8 mouse cellular contexts compared by ENCODE assay signal in the genomic region with DNA sequence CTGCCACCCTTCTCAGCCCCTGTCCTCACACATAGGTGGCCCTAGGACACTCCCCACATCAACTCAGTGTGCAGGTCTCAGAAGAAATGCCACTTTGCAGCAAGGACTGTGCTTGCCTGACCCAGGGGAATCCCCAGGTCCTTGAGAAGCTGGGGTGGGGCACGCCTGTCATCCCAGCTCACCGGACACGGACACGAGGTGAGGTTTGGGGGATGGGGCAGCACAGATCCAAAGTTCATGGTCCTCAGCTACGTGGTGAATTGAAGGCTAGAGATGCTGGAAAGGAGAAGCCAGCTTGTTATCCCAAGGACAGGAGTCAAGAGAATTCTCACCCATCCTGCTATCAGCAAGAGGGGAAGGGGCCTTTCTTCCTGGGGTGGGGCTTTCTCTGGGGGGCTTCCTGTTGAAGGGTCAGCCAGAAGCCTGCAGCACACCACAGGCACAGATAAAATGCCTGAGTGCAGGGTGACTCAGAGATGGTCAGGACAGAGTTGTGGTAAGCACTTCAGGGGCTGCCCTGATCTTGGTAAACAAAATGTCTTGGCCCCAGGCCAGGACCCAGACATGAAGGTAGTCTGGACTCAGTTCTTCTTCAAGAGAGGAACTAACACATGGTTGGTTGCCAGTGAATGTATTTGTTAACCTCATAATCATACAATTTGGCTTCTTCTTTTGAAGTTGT. TPM values are rescaled to one million over a fixed set of nuclear protein-coding genes. Genes with fewer than 3 reads are reported as not detected.
DNase-seq lines count a peak whose midpoint lies in the region; ATAC-seq lines count a peak whose summit lies in the region.

No protein-coding gene starts in this region.

- intact Hi-C loops in heart, postnatal 36 days (cut with DNase I) = no loop called here
- intact Hi-C loops in left cerebral cortex, postnatal 36 days (cut with DNase I) = no loop called here

- peak overlapping the region; percentile 14 for H3K9ac ChIP-seq in neural tube, embryonic 13.5 days
- H3K9ac ChIP-seq in liver, embryonic 16.5 days (ENCODE audit: low read depth, low read length) = no peak overlapping the region
- no peak overlapping the region for H3K9ac ChIP-seq in forebrain, embryonic 16.5 days (replicated peaks; ENCODE audit: low read depth, low read length)

- peaks cover 36% of the 10 kb centered on the region for H3K36me3 ChIP-seq in neural tube, embryonic 13.5 days
- peaks cover 22% of the 10 kb centered on the region for H3K36me3 ChIP-seq in liver, embryonic 16.5 days (ENCODE audit: control insufficient read depth, insufficient read depth)
- peaks cover 16% of the 10 kb centered on the region for H3K36me3 ChIP-seq in forebrain, embryonic 16.5 days (ENCODE audit: control insufficient read depth, insufficient read depth)

- no peak for DNase-seq in neural tube, embryonic 10.5 days (ENCODE audit: extremely low spot score, low spot score)
- DNase-seq in adrenal gland, postnatal 14 days = peak; percentile 88
- DNase-seq in heart, postnatal 36 days = peak; percentile 64 to 67
- peak; percentile 91 to 93 for DNase-seq in spleen, postnatal 36 days (ENCODE audit: low spot score in 2 of 2)
- DNase-seq in left cerebral cortex, postnatal 36 days (ENCODE audit: low spot score in 2 of 2) = no peak

- WGBS in neural tube, embryonic 13.5 days = 78% methylated on average over 5 of the region's 5 CpGs
- whole genome bisulfite sequencing in liver, embryonic 16.5 days (ENCODE audit: insufficient replicate concordance) = 13% methylated on average over 5 of the region's 5 CpGs
- 79% methylated on average over 5 of the region's 5 CpGs for WGBS in forebrain, embryonic 16.5 days

- H3K4me2 ChIP-seq in neural tube, embryonic 13.5 days = no peak overlapping the region
- no peak overlapping the region for H3K4me2 ChIP-seq in liver, embryonic 16.5 days (ENCODE audit: low read depth, low read length)
- no peak overlapping the region for H3K4me2 ChIP-seq in forebrain, embryonic 16.5 days (ENCODE audit: low read length)

- no peaks in the 10 kb centered on the region for H3K9me3 ChIP-seq in neural tube, embryonic 13.5 days
- no peaks in the 10 kb centered on the region for H3K9me3 ChIP-seq in liver, embryonic 16.5 days (replicated peaks; ENCODE audit: control insufficient read depth, low read length)
- no peaks in the 10 kb centered on the region for H3K9me3 ChIP-seq in forebrain, embryonic 16.5 days (ENCODE audit: control insufficient read depth, low read length)

- ATAC-seq in neural tube, embryonic 13.5 days (ENCODE audit: low read depth) = no peak
- ATAC-seq in liver, embryonic 16.5 days (ENCODE audit: low read depth) = peak; percentile 56
- ATAC-seq in forebrain, embryonic 16.5 days = no peak

- no peaks in the 10 kb centered on the region for H3K27me3 ChIP-seq in neural tube, embryonic 13.5 days
- H3K27me3 ChIP-seq in liver, embryonic 16.5 days (ENCODE audit: control insufficient read depth, insufficient read depth, low read depth, low read length) = no peaks in the 10 kb centered on the region
- H3K27me3 ChIP-seq in forebrain, embryonic 16.5 days (replicated peaks; ENCODE audit: control insufficient read depth, insufficient read depth, low read length) = no peaks in the 10 kb centered on the region

- no peak overlapping the region for H3K4me3 ChIP-seq in neural tube, embryonic 13.5 days
- H3K4me3 ChIP-seq in liver, embryonic 16.5 days (ENCODE audit: low read depth, low read length) = no peak overlapping the region
- H3K4me3 ChIP-seq in forebrain, embryonic 16.5 days (replicated peaks; ENCODE audit: low read length) = no peak overlapping the region

- peak overlapping the region; percentile 23; the same call in 1 of the 2 replicates for H3K27ac ChIP-seq in neural tube, embryonic 13.5 days (replicated peaks)
- H3K27ac ChIP-seq in liver, embryonic 16.5 days (ENCODE audit: low read length) = peak overlapping the region; percentile 65
- H3K27ac ChIP-seq in forebrain, embryonic 16.5 days (ENCODE audit: low read length) = no peak overlapping the region

- peaks cover 7% of the 10 kb centered on the region for H3K4me1 ChIP-seq in neural tube, embryonic 13.5 days (replicated peaks)
- peaks cover 26% of the 10 kb centered on the region for H3K4me1 ChIP-seq in liver, embryonic 16.5 days (ENCODE audit: control insufficient read depth, low read depth, low read length)
- H3K4me1 ChIP-seq in forebrain, embryonic 16.5 days (replicated peaks; ENCODE audit: control insufficient read depth, insufficient read depth, low read length) = peaks cover 4% of the 10 kb centered on the region; the same call in 1 of the 2 replicates

RNA-seq across cellular contexts. Expression of gene Polr2e, which starts 6.7 kb away (rescaled TPM):
- 141 and 153 TPM in 2 replicates for polyA plus RNA-seq in neural tube, embryonic 13.5 days (2015; fragmentation: Nextera tagmentation; extraction: Ambion mirVana)
- total RNA-seq in adrenal gland, postnatal 14 days (2021) = 98.8 and 108 TPM in 2 replicates
- 10 to 100 TPM; 88.5 to 96.4 TPM for total RNA-seq in heart, postnatal 36 days (2021)
- polyA plus RNA-seq in liver, embryonic 16.5 days (2015; fragmentation: Nextera tagmentation; extraction: Ambion mirVana) = 66.8 and 70.1 TPM in 2 replicates
- 173 and 178 TPM in 2 replicates for polyA plus RNA-seq in forebrain, embryonic 16.5 days (2015; fragmentation: Nextera tagmentation; extraction: Ambion mirVana)
- 10 to 100 TPM; 69.2 to 83.6 TPM for total RNA-seq in left cerebral cortex, postnatal 36 days (2021)

RNA-seq across cellular contexts. Expression of gene Gpx4, which starts 14.0 kb away (rescaled TPM):
- polyA plus RNA-seq in neural tube, embryonic 13.5 days (2015; fragmentation: Nextera tagmentation; extraction: Ambion mirVana) = 505 and 556 TPM in 2 replicates
- 1,329 and 1,354 TPM in 2 replicates for total RNA-seq in adrenal gland, postnatal 14 days (2021)
- 100 to 1,000 TPM; 863 to 871 TPM for total RNA-seq in heart, postnatal 36 days (2021)
- 553 and 567 TPM in 2 replicates for polyA plus RNA-seq in liver, embryonic 16.5 days (2015; fragmentation: Nextera tagmentation; extraction: Ambion mirVana)
- polyA plus RNA-seq in forebrain, embryonic 16.5 days (2015; fragmentation: Nextera tagmentation; extraction: Ambion mirVana) = 443 and 475 TPM in 2 replicates
- total RNA-seq in left cerebral cortex, postnatal 36 days (2021) = 100 to 1,000 TPM; 468 to 559 TPM

RNA-seq across cellular contexts. Expression of gene Arhgap45, which starts 16.5 kb away (rescaled TPM):
- polyA plus RNA-seq in neural tube, embryonic 13.5 days (2015; fragmentation: Nextera tagmentation; extraction: Ambion mirVana) = 2.4 and 2.9 TPM in 2 replicates
- total RNA-seq in adrenal gland, postnatal 14 days (2021) = 6.3 and 27.9 TPM in 2 replicates
- 1 to 10 TPM; 4.1 to 5.9 TPM for total RNA-seq in heart, postnatal 36 days (2021)
- 16.6 and 17.3 TPM in 2 replicates for polyA plus RNA-seq in liver, embryonic 16.5 days (2015; fragmentation: Nextera tagmentation; extraction: Ambion mirVana)
- polyA plus RNA-seq in forebrain, embryonic 16.5 days (2015; fragmentation: Nextera tagmentation; extraction: Ambion mirVana) = 1.2 and 1.8 TPM in 2 replicates
- total RNA-seq in left cerebral cortex, postnatal 36 days (2021) = 1 to 10 TPM; 3.3 to 5.3 TPM

RNA-seq across cellular contexts. Expression of gene Abca7, which starts 36.6 kb away (rescaled TPM):
- polyA plus RNA-seq in neural tube, embryonic 13.5 days (2015; fragmentation: Nextera tagmentation; extraction: Ambion mirVana) = 7.7 and 8.1 TPM in 2 replicates
- 18.7 and 20.7 TPM in 2 replicates for total RNA-seq in adrenal gland, postnatal 14 days (2021)
- 1 to 10 TPM; 7.7 to 7.9 TPM for total RNA-seq in heart, postnatal 36 days (2021)
- 8.6 and 9.0 TPM in 2 replicates for polyA plus RNA-seq in liver, embryonic 16.5 days (2015; fragmentation: Nextera tagmentation; extraction: Ambion mirVana)
- polyA plus RNA-seq in forebrain, embryonic 16.5 days (2015; fragmentation: Nextera tagmentation; extraction: Ambion mirVana) = 3.9 and 4.7 TPM in 2 replicates
- total RNA-seq in left cerebral cortex, postnatal 36 days (2021) = 10 to 100 TPM; 10.3 to 13.0 TPM

RNA-seq across cellular contexts. Expression of gene Cnn2, which starts 44.6 kb away (rescaled TPM):
- 55.6 and 56.2 TPM in 2 replicates for polyA plus RNA-seq in neural tube, embryonic 13.5 days (2015; fragmentation: Nextera tagmentation; extraction: Ambion mirVana)
- total RNA-seq in adrenal gland, postnatal 14 days (2021) = 40.2 and 55.9 TPM in 2 replicates
- 10 to 100 TPM; 29.9 to 30.6 TPM for total RNA-seq in heart, postnatal 36 days (2021)
- polyA plus RNA-seq in liver, embryonic 16.5 days (2015; fragmentation: Nextera tagmentation; extraction: Ambion mirVana) = 42.5 and 44.9 TPM in 2 replicates
- 30.5 and 31.3 TPM in 2 replicates for polyA plus RNA-seq in forebrain, embryonic 16.5 days (2015; fragmentation: Nextera tagmentation; extraction: Ambion mirVana)
- 1 to 10 TPM; 4.7 to 7.6 TPM for total RNA-seq in left cerebral cortex, postnatal 36 days (2021)

Comparison
In these comparisons a context has a peak if more than half of its experiments do, and no peak if none do; other contexts are left out.
1. DNase-seq: peak in adrenal gland, postnatal 14 days (single experiment), heart, postnatal 36 days (2 of 2) and spleen, postnatal 36 days (2 of 2); none in neural tube, embryonic 10.5 days (single experiment) and left cerebral cortex, postnatal 36 days (0 of 2).